Mouse (Mus musculus): ENCODE results near the gene Dthd1.

GRCm38 (mm10) chr5:62771775-62772599 is 41.6 kb upstream of the Dthd1 start:
- TF ChIP-seq POLR2A (IDR thresholded peaks at IDR 0.05; ENCODE audit: insufficient read depth, low read length), result no peak
- no peak for TF ChIP-seq CTCF (IDR thresholded peaks at IDR 0.05; ENCODE audit: low read depth, low read length)
- no peak for TF ChIP-seq EP300 (IDR thresholded peaks at IDR 0.05; ENCODE audit: insufficient read depth, low read depth, low read length)
